Mouse (Mus musculus): ENCODE measurements around the gene Arsg.

DNA sequence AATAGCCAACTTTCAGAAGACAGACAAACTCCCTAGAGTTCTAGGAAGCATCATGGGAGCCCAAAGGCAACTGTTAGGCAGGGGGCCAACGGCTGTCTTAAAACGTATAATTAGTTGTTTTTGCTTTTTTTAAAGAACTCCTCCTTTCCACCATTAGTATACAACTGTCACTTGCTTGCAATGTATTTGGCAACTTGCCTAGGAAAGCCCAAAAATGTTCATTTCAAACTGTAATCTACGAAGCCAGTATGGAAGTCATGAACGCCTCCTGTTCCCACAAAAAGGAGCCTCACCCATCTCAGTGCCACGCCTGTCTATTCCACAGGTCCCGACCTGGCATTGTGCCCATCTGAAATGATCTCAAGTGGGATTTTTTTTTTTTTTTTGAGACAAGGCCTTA, 102.7 kb downstream of the Arsg start:
- TF ChIP-seq CTCF (IDR thresholded peaks at IDR 0.05; ENCODE audit: low read depth) (no peak), EP300 (optimal IDR thresholded peaks at IDR 0.05) (no peak)
